Mouse (Mus musculus): ENCODE measurements around the gene Lsm3. TPM values are rescaled to one million over a fixed set of nuclear protein-coding genes. Genes with fewer than 3 reads are reported as not detected.
A peak's percentile ranks its signal among the peaks of the same experiment; 100 is the strongest.

Lsm3 gene
- polyA plus RNA-seq, 1 experiment from 2014 or later: 292 TPM

DNA sequence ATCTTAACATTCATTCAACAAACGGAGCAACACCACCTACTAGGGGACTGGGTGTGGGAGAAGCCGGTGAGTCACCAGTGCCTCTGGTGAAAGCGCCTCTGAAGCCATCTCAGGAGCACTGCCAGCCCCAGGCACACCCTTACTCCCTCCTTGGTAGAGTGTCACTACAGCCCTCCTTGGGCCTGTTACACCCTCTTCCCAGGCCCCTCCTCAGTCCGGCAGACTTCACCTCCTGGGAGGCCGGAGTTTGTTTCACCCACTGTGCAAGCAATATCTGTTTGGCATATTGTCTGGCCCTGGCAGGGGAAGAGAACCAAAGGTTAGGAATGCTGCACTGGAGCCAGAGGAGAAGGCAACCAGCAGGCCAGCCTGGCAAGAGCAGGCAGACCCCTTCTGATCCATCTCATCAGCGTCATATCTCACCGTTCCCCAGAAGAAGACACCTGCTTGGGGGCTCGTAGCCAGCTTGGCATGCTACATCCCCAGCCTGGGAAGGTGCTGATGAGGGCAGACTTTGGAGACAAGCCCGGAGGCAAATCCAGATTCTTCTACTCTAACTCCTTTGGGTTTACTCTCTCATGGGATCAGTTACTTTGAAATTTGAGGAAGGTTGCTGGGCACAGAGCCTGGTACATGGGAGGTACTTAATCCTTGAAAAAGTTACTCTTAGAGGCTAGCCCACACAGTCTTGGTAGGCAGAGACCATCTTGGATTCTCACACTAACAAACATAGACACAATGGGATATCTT, 41.1 kb upstream of the Lsm3 start:
- no peak for ATAC-seq (ENCODE audit: insufficient read depth, low FRiP score, low TSS enrichment)
- no peak for DNase-seq (ENCODE audit: low spot score)
- 57% methylated on average over 9 of the region's 9 CpGs for WGBS
- peak overlapping the region; percentile 84 for H3K4me3 ChIP-seq (ENCODE audit: low read depth, low read length)
- no peaks in the 10 kb centered on the region for H3K27me3 ChIP-seq (ENCODE audit: control insufficient read depth, insufficient read depth, low read length)
- H3K4me1 ChIP-seq (ENCODE audit: control insufficient read depth, insufficient read depth, low read length): peaks cover 11% of the 10 kb centered on the region
- peak overlapping the region; percentile 80 for H3K9ac ChIP-seq (ENCODE audit: low read length)
- H3K36me3 ChIP-seq (ENCODE audit: control insufficient read depth, insufficient read depth, low read length): peaks cover 13% of the 10 kb centered on the region
- H3K4me2 ChIP-seq (ENCODE audit: low read depth): peak overlapping the region; percentile 86
- no peak overlapping the region for H3K27ac ChIP-seq (ENCODE audit: low read depth, low read length)
- no peaks in the 10 kb centered on the region for H3K9me3 ChIP-seq (ENCODE audit: control insufficient read depth, low read length)

DNA sequence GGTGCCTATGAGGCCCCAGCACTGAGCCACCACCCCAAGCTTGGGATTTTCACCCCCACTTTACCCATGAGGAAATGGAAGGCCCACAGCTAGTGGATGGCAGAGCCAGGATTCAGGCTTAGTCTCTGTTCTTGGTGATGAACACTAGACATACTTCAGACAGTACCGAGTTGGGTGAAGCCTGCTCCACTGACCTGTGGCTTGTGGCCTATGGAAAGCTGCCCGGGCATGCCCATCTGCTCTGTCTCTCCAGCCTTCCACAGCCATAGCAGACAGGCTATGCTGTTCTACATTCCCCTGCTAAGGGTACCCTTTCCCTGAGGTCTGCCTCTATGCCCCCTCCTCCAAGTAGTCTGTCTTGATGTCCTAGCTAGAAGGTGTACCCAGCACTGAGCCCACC, 39.2 kb upstream of the Lsm3 start:
- DNase-seq (ENCODE audit: low spot score) (no peak), ATAC-seq (ENCODE audit: insufficient read depth, low FRiP score, low TSS enrichment) (no peak)
- no peak overlapping the region for H3K27ac ChIP-seq (ENCODE audit: low read depth, low read length)
- H3K9ac ChIP-seq (ENCODE audit: low read length): no peak overlapping the region
- no peaks in the 10 kb centered on the region for H3K9me3 ChIP-seq (ENCODE audit: control insufficient read depth, low read length)
- peaks cover 22% of the 10 kb centered on the region for H3K36me3 ChIP-seq (ENCODE audit: control insufficient read depth, insufficient read depth, low read length)
- H3K4me3 ChIP-seq (ENCODE audit: low read depth, low read length): no peak overlapping the region
- peaks cover 11% of the 10 kb centered on the region for H3K4me1 ChIP-seq (ENCODE audit: control insufficient read depth, insufficient read depth, low read length)
- 93% methylated on average over 2 of the region's 2 CpGs for WGBS
- H3K4me2 ChIP-seq (ENCODE audit: low read depth): no peak overlapping the region
- no peaks in the 10 kb centered on the region for H3K27me3 ChIP-seq (ENCODE audit: control insufficient read depth, insufficient read depth, low read length)

DNA sequence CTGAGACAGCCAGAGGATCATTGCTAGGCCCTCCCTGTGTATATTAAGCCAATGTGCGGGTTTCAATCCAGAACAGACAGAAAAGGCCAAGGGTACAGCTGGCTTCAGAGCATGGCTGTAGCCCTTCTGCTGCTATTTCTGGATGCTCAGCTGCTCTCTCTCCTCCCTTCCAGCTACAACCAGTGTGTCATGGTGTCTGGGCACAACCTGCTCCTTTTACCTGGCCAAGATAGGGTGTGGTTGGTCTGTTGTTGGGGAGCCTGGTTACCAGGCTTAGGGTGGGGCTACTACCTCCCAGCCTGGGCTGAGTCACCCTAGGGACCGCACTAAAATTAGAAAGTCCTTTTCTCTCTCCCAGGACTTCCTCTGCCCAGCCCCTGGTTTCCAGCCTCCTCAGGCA, 32.4 kb upstream of the Lsm3 start:
- no peaks in the 10 kb centered on the region for H3K27me3 ChIP-seq (ENCODE audit: control insufficient read depth, insufficient read depth, low read length)
- no peak overlapping the region for H3K9ac ChIP-seq (ENCODE audit: low read length)
- peaks cover 38% of the 10 kb centered on the region for H3K36me3 ChIP-seq (ENCODE audit: control insufficient read depth, insufficient read depth, low read length)
- H3K27ac ChIP-seq (ENCODE audit: low read depth, low read length): no peak overlapping the region
- H3K4me1 ChIP-seq (ENCODE audit: control insufficient read depth, insufficient read depth, low read length): no peaks in the 10 kb centered on the region
- 89% methylated on average over 2 of the region's 2 CpGs for WGBS
- ATAC-seq (ENCODE audit: insufficient read depth, low FRiP score, low TSS enrichment) (no peak), DNase-seq (ENCODE audit: low spot score) (no peak)
- no peak overlapping the region for H3K4me3 ChIP-seq (ENCODE audit: low read depth, low read length)
- H3K4me2 ChIP-seq (ENCODE audit: low read depth): no peak overlapping the region
- H3K9me3 ChIP-seq (ENCODE audit: control insufficient read depth, low read length): no peaks in the 10 kb centered on the region

DNA sequence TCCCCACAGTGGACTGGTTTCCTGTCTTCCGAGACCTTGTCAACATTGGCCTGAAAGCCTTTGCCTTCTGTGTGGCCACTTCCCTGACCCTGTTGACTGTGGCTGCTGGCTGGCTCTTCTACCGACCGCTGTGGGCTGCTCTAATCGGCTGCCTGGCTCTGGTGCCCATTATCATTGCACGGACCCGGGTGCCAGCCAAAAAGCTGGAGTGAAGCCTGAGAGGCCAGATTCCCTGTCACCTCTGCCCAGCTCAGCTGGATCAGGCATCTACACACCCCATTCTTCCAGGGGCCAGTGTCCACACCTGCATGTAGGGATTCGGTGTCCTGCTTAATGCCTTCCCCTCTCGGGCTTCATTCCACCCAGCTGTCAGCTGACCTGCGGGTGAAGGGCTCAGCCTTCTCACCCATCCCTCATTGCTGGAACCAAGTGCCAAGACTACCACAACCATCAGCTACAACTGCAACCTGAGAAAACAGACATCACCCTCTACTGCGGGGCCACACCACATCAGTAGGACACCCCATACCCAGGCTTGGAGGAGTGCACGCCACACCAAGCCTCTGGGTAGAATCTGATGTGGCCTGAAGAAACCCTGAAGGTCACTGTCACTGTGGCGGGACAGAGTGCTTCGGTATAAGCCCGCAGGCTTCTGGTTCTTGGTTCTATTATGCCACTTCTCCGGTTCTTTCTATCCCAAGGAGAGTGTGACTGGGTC, 28.8 kb upstream of the Lsm3 start:
- H3K9ac ChIP-seq (ENCODE audit: low read length): no peak overlapping the region
- ATAC-seq (ENCODE audit: insufficient read depth, low FRiP score, low TSS enrichment) (no peak), DNase-seq (ENCODE audit: low spot score) (no peak)
- peaks cover 26% of the 10 kb centered on the region for H3K36me3 ChIP-seq (ENCODE audit: control insufficient read depth, insufficient read depth, low read length)
- no peak overlapping the region for H3K27ac ChIP-seq (ENCODE audit: low read depth, low read length)
- WGBS: 90% methylated on average over 15 of the region's 15 CpGs
- no peak overlapping the region for H3K4me3 ChIP-seq (ENCODE audit: low read depth, low read length)
- H3K4me1 ChIP-seq (ENCODE audit: control insufficient read depth, insufficient read depth, low read length): no peaks in the 10 kb centered on the region
- no peak overlapping the region for H3K4me2 ChIP-seq (ENCODE audit: low read depth)
- no peaks in the 10 kb centered on the region for H3K9me3 ChIP-seq (ENCODE audit: control insufficient read depth, low read length)
- no peaks in the 10 kb centered on the region for H3K27me3 ChIP-seq (ENCODE audit: control insufficient read depth, insufficient read depth, low read length)

DNA sequence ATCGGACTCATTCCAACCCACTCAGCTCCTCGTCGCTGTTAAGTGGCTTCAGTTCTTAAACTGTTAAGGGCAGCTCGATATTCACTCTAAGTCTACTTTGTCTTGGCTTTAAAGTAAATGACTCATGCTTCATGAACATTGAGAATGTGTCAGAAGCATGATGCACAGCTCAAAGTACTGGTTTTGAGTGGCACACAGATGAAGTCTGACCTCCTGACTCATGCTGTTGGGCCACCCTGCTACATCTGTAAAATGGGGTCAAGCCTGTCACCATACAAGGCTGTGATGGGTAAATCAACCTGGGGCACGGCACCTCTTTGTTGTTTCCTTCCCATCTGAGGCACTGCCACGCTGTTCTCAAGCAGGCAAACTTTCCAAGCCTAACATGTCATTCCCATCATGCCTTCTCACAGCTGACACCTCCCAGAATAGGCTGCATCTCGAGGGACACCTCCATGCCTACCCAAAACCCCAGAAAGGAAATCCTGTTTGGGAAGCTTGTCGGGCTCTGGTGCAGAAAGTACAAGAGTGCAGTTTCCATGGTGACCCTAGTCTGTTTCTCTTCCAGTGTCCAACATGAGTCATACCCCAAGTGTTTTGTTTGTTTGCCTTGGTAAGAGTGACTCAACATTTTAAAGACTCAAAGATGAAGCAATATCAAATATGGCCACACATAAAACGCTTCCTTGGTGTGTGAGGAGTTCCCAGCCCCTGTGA, 27.1 kb upstream of the Lsm3 start:
- no peaks in the 10 kb centered on the region for H3K27me3 ChIP-seq (ENCODE audit: control insufficient read depth, insufficient read depth, low read length)
- DNase-seq (ENCODE audit: low spot score): no peak
- H3K27ac ChIP-seq (ENCODE audit: low read depth, low read length): no peak overlapping the region
- no peaks in the 10 kb centered on the region for H3K4me1 ChIP-seq (ENCODE audit: control insufficient read depth, insufficient read depth, low read length)
- 84% methylated on average over 9 of the region's 9 CpGs for WGBS
- no peak overlapping the region for H3K9ac ChIP-seq (ENCODE audit: low read length)
- no peaks in the 10 kb centered on the region for H3K9me3 ChIP-seq (ENCODE audit: control insufficient read depth, low read length)
- peaks cover 17% of the 10 kb centered on the region for H3K36me3 ChIP-seq (ENCODE audit: control insufficient read depth, insufficient read depth, low read length)
- no peak for ATAC-seq (ENCODE audit: insufficient read depth, low FRiP score, low TSS enrichment)
- H3K4me3 ChIP-seq (ENCODE audit: low read depth, low read length): no peak overlapping the region
- no peak overlapping the region for H3K4me2 ChIP-seq (ENCODE audit: low read depth)

DNA sequence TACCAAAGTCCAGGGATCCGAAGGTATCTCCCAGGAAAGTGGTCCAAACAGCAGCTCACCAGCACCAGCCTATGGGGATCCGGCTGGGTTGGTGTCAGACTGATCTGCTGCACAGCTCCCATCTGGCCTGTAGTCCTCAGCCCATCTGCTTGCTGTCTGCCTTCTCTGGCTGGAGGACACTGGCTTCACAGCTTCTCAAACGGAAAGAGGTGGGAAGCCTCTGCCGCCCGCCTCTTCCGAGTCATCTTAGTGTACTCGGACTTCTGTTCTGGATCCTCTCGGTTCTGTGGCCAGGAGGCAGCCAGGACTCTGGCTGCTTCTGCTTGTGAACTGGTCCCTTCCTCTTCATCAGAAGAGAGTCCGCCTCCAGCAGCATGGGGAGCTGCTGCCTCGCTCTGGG, 25.9 kb upstream of the Lsm3 start:
- ATAC-seq (ENCODE audit: insufficient read depth, low FRiP score, low TSS enrichment) (no peak), DNase-seq (ENCODE audit: low spot score) (no peak)
- Histone ChIP-seq H3K9ac (ENCODE audit: low read length) (no peak overlapping the region), H3K9me3 (ENCODE audit: control insufficient read depth, low read length) (no peaks in the 10 kb centered on the region), H3K27ac (ENCODE audit: low read depth, low read length) (no peak overlapping the region), H3K27me3 (ENCODE audit: control insufficient read depth, insufficient read depth, low read length) (no peaks in the 10 kb centered on the region), H3K4me3 (ENCODE audit: low read depth, low read length) (no peak overlapping the region), H3K4me2 (ENCODE audit: low read depth) (no peak overlapping the region), H3K4me1 (ENCODE audit: control insufficient read depth, insufficient read depth, low read length) (no peaks in the 10 kb centered on the region), H3K36me3 (ENCODE audit: control insufficient read depth, insufficient read depth, low read length) (peaks cover 15% of the 10 kb centered on the region)
- 88% methylated on average over 10 of the region's 10 CpGs for WGBS

DNA sequence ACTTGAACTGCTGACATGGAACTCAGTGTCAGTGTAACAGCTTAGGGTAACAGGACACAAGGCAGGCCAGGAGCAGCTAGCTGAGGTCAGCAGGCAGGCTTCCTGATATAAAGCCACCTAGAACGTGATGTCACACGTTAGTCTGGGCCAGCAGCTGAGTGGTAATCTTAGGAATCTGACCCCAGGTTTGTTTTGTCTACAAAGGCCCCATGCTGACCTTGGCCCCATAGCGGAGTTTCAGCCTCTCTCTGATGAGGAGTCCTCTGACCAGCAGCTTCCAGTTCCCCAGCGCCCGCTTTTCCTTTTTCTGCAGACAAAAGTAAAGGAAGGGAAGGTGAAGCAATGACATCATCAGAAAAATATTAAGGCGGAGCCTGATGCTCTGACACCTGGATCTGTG, 24.7 kb upstream of the Lsm3 start:
- H3K4me1 ChIP-seq (ENCODE audit: control insufficient read depth, insufficient read depth, low read length): no peaks in the 10 kb centered on the region
- no peaks in the 10 kb centered on the region for H3K27me3 ChIP-seq (ENCODE audit: control insufficient read depth, insufficient read depth, low read length)
- no peaks in the 10 kb centered on the region for H3K9me3 ChIP-seq (ENCODE audit: control insufficient read depth, low read length)
- H3K4me3 ChIP-seq (ENCODE audit: low read depth, low read length): no peak overlapping the region
- WGBS: 72% methylated on average over 6 of the region's 6 CpGs
- H3K36me3 ChIP-seq (ENCODE audit: control insufficient read depth, insufficient read depth, low read length): peaks cover 11% of the 10 kb centered on the region
- ATAC-seq (ENCODE audit: insufficient read depth, low FRiP score, low TSS enrichment): no peak
- no peak overlapping the region for H3K9ac ChIP-seq (ENCODE audit: low read length)
- no peak overlapping the region for H3K27ac ChIP-seq (ENCODE audit: low read depth, low read length)
- no peak for DNase-seq (ENCODE audit: low spot score)
- no peak overlapping the region for H3K4me2 ChIP-seq (ENCODE audit: low read depth)

DNA sequence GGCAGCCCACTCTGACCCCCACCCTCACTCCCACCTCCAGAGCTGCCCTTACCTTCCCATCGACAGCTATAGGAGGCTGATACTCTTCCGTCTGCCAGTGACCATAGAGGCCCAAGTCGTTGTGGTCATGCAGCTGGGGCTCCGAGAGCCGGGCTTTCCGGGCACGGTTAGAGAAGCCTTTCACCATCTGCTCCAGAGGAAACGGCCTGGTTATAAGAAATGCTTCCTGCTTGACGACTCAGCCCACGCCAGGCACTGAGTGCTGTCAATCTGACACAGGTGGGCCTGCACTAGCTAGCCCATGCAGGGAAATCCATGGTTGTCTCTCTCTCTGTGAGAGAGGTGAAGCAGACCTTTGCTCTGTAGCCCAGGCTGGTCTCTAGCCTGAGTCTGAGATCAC, 22.7 kb upstream of the Lsm3 start:
- Histone ChIP-seq H3K27me3 (ENCODE audit: control insufficient read depth, insufficient read depth, low read length) (no peaks in the 10 kb centered on the region), H3K4me2 (ENCODE audit: low read depth) (no peak overlapping the region), H3K36me3 (ENCODE audit: control insufficient read depth, insufficient read depth, low read length) (peaks cover 8% of the 10 kb centered on the region), H3K4me1 (ENCODE audit: control insufficient read depth, insufficient read depth, low read length) (no peaks in the 10 kb centered on the region), H3K4me3 (ENCODE audit: low read depth, low read length) (no peak overlapping the region), H3K9me3 (ENCODE audit: control insufficient read depth, low read length) (no peaks in the 10 kb centered on the region), H3K27ac (ENCODE audit: low read depth, low read length) (no peak overlapping the region), H3K9ac (ENCODE audit: low read length) (no peak overlapping the region)
- WGBS: 90% methylated on average over 10 of the region's 10 CpGs
- DNase-seq (ENCODE audit: low spot score): no peak
- no peak for ATAC-seq (ENCODE audit: insufficient read depth, low FRiP score, low TSS enrichment)

Measured in neural tube, embryonic 11.5 days (tissue).